Mouse (Mus musculus) cerebellum, adult 2 months (tissue): ENCODE results near the gene Agbl4.

ENCODE experiments used
- CTCF ChIP-seq: fragments of 200-500 bp; IDR thresholded peaks from 2 replicates; pipeline ENCODE4 v1.5.1; 2011; ENCODE audit warnings: low read depth, mild to moderate bottlenecking, control low read depth, low read length, moderate library complexity, borderline replicate concordance; ENCODE audit not compliant: insufficient read depth
- POLR2A ChIP-seq: fragments of 200-500 bp; IDR thresholded peaks from 2 replicates; pipeline ENCODE4 v1.6.1; 2011; ENCODE audit warnings: low read length, control low read depth, borderline replicate concordance; ENCODE audit not compliant: insufficient read depth

DNA sequence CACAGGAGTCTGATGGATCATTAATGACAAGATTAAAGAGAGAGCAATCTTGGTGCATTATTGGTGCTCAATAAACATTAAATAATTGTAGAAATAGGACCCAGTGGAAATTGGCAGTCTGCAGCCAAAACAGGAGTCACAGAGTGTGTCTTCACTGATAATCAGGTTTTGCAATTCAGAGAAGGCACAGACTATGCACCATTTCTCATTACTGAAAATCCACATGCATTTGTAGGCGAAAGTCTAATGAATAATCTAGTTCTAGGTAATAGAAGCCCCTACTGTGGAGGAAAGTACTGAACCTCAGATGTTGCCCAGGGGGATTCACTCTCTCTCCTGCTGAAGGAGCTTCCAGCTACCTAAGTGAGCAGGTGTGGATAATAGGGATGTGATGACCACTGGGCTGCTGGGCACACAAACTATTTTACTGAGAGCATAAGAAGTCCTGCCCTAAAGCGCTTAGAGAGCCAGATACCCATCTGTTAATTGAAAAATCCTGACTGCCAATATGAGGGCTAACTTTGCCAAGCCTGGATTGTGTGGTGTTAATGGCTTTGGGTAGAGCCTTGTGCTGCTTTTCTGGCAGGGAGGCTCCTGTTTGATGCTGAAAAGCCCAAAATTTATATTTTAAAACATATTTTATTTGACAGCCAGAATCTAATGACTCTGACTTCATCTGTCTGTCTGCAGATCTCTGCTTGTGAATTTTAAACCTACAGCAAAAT lies 482.4 kb downstream of the Agbl4 start:
- TF ChIP-seq CTCF (no peak), POLR2A (no peak)
